Mouse (Mus musculus): ENCODE results near the gene Shld2. TPM values are rescaled to one million over a fixed set of nuclear protein-coding genes. Genes with fewer than 3 reads are reported as not detected.

The Shld2 gene
- polyA plus RNA-seq, 1 experiment from 2014 or later: 8.2 TPM

DNA sequence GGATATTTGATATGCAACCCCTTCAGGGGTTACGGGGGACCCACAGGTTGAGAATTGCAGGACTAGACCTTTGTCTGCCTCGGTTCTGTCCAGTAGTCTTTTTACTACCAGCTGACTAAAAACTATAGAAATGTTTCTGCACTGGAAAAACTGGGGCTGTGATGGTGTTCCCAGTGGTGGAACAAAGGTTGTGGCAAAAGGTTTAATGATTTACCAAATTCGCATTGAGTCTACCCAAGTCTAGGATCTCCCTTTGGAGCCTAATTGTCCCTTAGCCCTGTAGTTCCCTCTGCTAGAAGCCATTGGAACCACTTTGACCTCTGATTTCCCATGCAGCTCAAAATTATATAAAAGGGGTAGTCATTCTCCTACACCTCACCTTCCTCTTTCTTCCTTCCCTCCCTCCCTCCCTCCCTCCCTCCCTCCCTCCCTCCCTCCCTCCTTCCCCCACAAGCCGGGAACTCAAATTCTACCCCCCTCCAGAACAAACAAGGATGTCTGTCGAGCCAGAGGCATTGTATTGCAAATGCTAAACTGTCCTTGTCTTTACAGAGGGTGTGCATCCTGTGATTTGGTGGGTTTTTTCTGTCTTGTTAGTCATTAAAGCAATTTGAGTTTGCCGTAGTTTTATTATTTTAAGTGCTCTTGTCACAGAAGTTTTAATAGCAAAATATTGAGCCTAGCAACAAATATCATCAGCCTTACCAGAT lies 2.2 kb upstream of the Shld2 start:
- DNase-seq (ENCODE audit: low spot score) (no peak), ATAC-seq (ENCODE audit: low FRiP score) (no peak)
- 14% methylated on average over 5 of the region's 6 CpGs for WGBS

DNA sequence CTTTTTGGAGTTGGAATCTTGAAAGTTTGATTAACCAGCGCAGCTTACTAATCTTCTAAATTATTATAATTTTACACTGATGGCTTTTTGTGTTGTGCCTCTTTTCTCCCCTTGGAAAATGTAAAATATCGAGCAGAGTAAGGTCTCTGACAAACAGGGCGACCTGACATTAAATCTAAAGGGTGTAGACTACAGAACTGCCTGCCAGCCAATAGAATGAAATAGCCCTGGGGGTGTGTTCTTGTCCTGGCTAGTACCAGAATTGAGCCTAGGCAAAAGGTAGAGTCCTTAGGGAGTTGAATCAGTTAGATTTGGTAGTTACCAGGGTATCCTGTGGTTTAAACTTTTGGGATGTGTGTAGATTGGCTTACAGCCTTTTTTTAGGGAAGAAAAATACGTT lies 1.4 kb upstream of the Shld2 start:
- Histone ChIP-seq H3K4me2 (replicated peaks) (peak overlapping the region; percentile 91), H3K27me3 (ENCODE audit: control insufficient read depth, insufficient read depth, low read length) (no peaks in the 10 kb centered on the region), H3K27ac (peak overlapping the region; percentile 95), H3K9me3 (ENCODE audit: control insufficient read depth, low read length) (no peaks in the 10 kb centered on the region), H3K4me1 (replicated peaks; ENCODE audit: control insufficient read depth, insufficient read depth, low read length) (peaks cover 31% of the 10 kb centered on the region), H3K9ac (peak overlapping the region; percentile 96), H3K36me3 (replicated peaks; ENCODE audit: control insufficient read depth, insufficient read depth) (no peaks in the 10 kb centered on the region), H3K4me3 (replicated peaks; ENCODE audit: low read length) (peak overlapping the region; percentile 99)
- WGBS: 4% methylated on average over 4 of the region's 4 CpGs
- ATAC-seq (ENCODE audit: low FRiP score): no peak
- peak; percentile 48 for DNase-seq (ENCODE audit: low spot score)

More for the DNA sequence above, 2.2 kb upstream of the Shld2 start:
- peak overlapping the region; percentile 91 for H3K4me2 ChIP-seq (replicated peaks)
- H3K27me3 ChIP-seq (ENCODE audit: control insufficient read depth, insufficient read depth, low read length): no peaks in the 10 kb centered on the region
- H3K4me1 ChIP-seq (replicated peaks; ENCODE audit: control insufficient read depth, insufficient read depth, low read length): peaks cover 31% of the 10 kb centered on the region
- 0 out of 2 replicates have a peak, but pooled peaks cover 4% of the 10 kb centered on the region for H3K36me3 ChIP-seq (replicated peaks; ENCODE audit: control insufficient read depth, insufficient read depth)
- no peaks in the 10 kb centered on the region for H3K9me3 ChIP-seq (ENCODE audit: control insufficient read depth, low read length)
- peak overlapping the region; percentile 99 for H3K4me3 ChIP-seq (replicated peaks; ENCODE audit: low read length)
- 0 out of 2 replicates have a peak overlapping the region, but pooled peaks have one; percentile 32 for H3K27ac ChIP-seq
- H3K9ac ChIP-seq: peak overlapping the region; percentile 96

DNA sequence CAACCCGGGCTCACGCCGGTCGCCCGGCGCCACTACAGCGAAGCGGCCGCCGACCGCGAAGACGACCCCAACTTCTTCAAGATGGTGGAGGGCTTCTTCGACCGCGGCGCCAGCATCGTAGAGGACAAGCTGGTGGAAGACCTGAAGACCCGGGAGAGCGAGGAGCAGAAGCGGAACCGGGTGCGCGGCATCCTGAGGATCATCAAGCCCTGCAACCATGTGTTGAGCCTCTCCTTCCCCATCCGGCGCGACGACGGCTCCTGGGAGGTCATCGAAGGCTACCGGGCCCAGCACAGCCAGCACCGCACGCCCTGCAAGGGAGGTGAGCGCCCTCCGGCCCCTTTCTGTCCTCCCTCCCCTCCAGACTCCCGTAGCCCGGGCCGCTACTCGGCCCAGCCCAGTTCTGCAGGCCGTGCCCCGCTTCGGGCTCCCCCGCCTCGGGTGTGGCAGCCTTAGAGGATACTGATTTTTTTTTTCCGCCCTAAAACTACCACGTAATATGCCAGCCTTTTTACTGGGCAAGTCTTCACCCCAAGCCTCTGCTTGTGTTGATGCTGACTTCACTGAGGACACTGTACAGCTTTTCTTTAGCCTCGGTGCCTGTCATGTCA lies 833 bp upstream of the Shld2 start:
- under 1% methylated on average over 37 of the region's 47 CpGs for WGBS
- Histone ChIP-seq H3K9ac (peak overlapping the region; percentile 96), H3K4me1 (replicated peaks; ENCODE audit: control insufficient read depth, insufficient read depth, low read length) (peaks cover 31% of the 10 kb centered on the region), H3K27ac (peak overlapping the region; percentile 95), H3K4me3 (replicated peaks; ENCODE audit: low read length) (peak overlapping the region; percentile 99), H3K9me3 (ENCODE audit: control insufficient read depth, low read length) (no peaks in the 10 kb centered on the region), H3K4me2 (replicated peaks) (peak overlapping the region; percentile 91), H3K36me3 (replicated peaks; ENCODE audit: control insufficient read depth, insufficient read depth) (no peaks in the 10 kb centered on the region), H3K27me3 (ENCODE audit: control insufficient read depth, insufficient read depth, low read length) (no peaks in the 10 kb centered on the region)
- ATAC-seq (ENCODE audit: low FRiP score) (peak; percentile 16), DNase-seq (ENCODE audit: low spot score) (peak; percentile 35)

DNA sequence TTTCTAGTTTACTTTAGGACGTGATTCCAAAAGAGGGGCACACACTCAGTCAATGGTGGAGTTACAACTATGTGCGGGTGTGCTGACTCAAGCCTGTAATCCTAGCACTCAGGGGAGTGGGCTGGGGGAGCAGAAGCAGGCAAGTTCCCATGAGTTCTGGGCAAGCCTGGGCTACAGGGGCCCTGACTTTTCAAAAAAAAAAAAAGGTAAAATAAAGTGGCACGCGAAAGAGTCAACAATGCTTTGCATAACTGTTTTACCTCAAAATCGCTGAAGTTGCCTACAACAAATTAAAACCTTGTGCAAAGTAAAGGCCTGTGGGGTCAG lies 423 bp downstream of the Shld2 start:
- no peaks in the 10 kb centered on the region for H3K9me3 ChIP-seq (ENCODE audit: control insufficient read depth, low read length)
- peak overlapping the region; percentile 91 for H3K4me2 ChIP-seq (replicated peaks)
- 13% methylated on average over 5 of the region's 5 CpGs for WGBS
- ATAC-seq (ENCODE audit: low FRiP score): no peak
- DNase-seq (ENCODE audit: low spot score): no peak
- H3K27me3 ChIP-seq (ENCODE audit: control insufficient read depth, insufficient read depth, low read length): no peaks in the 10 kb centered on the region
- H3K9ac ChIP-seq: peak overlapping the region; percentile 96
- peak overlapping the region; percentile 95 for H3K27ac ChIP-seq
- peak overlapping the region; percentile 99 for H3K4me3 ChIP-seq (replicated peaks; ENCODE audit: low read length)
- H3K36me3 ChIP-seq (replicated peaks; ENCODE audit: control insufficient read depth, insufficient read depth): no peaks in the 10 kb centered on the region
- H3K4me1 ChIP-seq (replicated peaks; ENCODE audit: control insufficient read depth, insufficient read depth, low read length): peaks cover 27% of the 10 kb centered on the region

DNA sequence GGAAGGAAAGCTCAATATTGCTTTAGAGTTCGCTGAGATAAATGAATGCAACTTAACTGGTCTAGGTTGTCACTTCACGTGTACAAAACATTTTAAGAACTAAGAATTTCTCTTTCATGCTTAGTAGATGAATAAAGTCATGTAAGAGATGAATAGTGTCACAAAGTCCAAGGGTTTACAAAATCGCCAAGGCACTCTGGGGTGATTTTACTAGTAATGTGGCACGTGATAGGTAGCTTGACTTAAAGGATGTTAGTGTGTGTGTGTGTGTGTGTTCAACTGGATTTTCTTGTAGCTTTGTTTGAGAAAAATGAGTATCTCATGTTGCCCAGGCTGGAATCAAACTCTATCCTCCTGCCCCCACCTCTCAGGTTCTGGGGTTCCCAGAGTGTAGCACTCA lies 1.0 kb downstream of the Shld2 start:
- Histone ChIP-seq H3K4me2 (replicated peaks) (no peak overlapping the region), H3K27ac (no peak overlapping the region), H3K27me3 (ENCODE audit: control insufficient read depth, insufficient read depth, low read length) (no peaks in the 10 kb centered on the region), H3K9me3 (ENCODE audit: control insufficient read depth, low read length) (no peaks in the 10 kb centered on the region), H3K4me1 (replicated peaks; ENCODE audit: control insufficient read depth, insufficient read depth, low read length) (peaks cover 24% of the 10 kb centered on the region), H3K36me3 (replicated peaks; ENCODE audit: control insufficient read depth, insufficient read depth) (no peaks in the 10 kb centered on the region), H3K4me3 (replicated peaks; ENCODE audit: low read length) (no peak overlapping the region), H3K9ac (no peak overlapping the region)
- ATAC-seq (ENCODE audit: low FRiP score): no peak
- 86% methylated on average over 4 of the region's 4 CpGs for WGBS
- DNase-seq (ENCODE audit: low spot score): no peak

DNA sequence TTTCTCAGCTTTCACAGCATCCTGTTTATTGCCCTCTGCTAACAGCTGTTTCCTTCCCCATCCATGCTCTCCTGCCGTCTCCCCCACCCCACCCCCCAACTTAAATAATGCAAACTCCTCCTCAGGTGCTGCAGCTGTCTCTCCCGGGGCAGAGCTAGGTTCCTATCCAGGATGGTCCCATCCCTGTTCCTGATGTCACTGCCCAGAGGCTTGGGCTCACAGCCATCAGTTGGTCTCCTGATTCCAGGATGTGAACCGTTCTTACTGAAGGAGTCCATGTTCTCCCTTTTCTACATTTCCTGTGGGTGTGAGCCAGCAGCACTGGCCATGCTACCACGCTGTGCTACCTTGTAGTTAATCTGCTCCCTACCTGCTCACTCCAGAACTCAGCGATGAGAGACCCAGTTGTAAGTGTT lies 7.0 kb downstream of the Shld2 start:
- Histone ChIP-seq H3K4me3 (replicated peaks; ENCODE audit: low read length) (no peak overlapping the region), H3K4me1 (replicated peaks; ENCODE audit: control insufficient read depth, insufficient read depth, low read length) (no peaks in the 10 kb centered on the region), H3K9ac (no peak overlapping the region), H3K27me3 (ENCODE audit: control insufficient read depth, insufficient read depth, low read length) (no peaks in the 10 kb centered on the region), H3K4me2 (replicated peaks) (no peak overlapping the region), H3K9me3 (ENCODE audit: control insufficient read depth, low read length) (no peaks in the 10 kb centered on the region), H3K36me3 (replicated peaks; ENCODE audit: control insufficient read depth, insufficient read depth) (no peaks in the 10 kb centered on the region), H3K27ac (no peak overlapping the region)
- ATAC-seq (ENCODE audit: low FRiP score) (no peak), DNase-seq (ENCODE audit: low spot score) (no peak)
- 43% methylated on average over 5 of the region's 5 CpGs for WGBS

DNA sequence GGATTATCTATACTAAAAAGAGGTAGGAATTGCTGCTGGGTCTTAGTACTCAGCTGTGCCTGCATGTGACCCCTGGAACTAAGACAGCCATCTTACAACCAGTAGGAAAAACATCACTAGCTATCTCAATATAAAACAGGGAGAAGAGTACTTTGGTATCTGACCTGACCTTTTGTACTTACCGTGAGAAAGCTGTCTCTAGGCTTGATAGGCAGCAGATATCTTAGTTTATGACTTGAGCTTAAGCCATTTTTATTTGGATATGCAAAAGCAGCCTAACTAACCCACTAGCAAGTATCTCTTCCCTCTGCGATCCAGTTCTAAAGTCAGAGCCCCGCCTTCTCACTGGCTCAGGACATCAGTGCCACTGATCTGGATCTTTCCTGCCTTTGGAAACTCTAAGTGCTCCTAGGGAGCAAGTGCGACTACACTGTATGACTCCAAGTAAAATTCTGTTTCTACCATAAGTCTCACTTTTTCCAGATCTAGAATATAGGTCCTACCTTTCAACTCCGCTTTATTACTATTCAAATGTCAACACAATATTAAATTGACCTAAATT lies 7.5 kb downstream of the Shld2 start:
- Histone ChIP-seq H3K36me3 (replicated peaks; ENCODE audit: control insufficient read depth, insufficient read depth) (no peaks in the 10 kb centered on the region), H3K4me3 (replicated peaks; ENCODE audit: low read length) (no peak overlapping the region), H3K27ac (no peak overlapping the region), H3K9me3 (ENCODE audit: control insufficient read depth, low read length) (no peaks in the 10 kb centered on the region), H3K4me2 (replicated peaks) (no peak overlapping the region), H3K27me3 (ENCODE audit: control insufficient read depth, insufficient read depth, low read length) (no peaks in the 10 kb centered on the region), H3K9ac (no peak overlapping the region), H3K4me1 (replicated peaks; ENCODE audit: control insufficient read depth, insufficient read depth, low read length) (no peaks in the 10 kb centered on the region)
- WGBS: 85% methylated on average over 5 of the region's 5 CpGs
- no peak for DNase-seq (ENCODE audit: low spot score)
- no peak for ATAC-seq (ENCODE audit: low FRiP score)

DNA sequence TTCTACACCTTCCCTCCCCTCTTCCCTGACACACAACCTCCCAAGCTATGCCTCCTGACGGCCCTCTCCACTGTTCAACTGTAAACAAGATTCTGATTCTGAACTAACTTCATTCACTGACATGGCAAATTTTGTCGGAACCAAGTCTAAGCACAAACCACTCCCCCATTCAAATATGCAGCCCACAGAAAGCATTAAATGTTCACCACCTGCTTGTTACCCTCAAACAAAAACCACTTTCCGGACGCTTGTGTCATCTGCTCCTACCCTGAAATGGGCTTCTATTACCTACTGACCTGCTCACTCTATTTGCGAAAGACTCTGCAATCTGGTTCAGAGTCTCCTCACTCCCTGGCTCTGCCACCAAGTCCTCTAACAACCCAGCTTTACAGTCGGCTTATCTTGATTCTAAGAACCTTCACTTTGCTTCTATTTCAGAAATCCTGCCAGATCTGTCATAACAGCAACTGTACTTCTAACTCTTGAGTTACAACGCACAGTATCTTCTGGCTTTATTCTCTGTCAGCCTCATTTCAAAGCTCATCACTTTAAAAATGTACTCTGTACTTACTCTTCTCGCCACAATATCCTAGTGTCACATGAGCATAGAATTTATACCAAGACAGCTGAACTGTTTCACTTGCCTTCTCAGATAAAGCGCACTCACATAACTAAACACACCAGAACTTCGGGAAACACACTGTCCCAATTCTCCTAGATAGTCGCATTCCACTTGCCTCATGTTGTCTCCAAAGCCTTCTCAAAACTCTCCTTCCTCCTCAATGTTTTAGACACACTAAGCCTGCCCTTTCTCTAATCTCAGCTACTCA lies 11.2 kb downstream of the Shld2 start:
- 84% methylated on average over 11 of the region's 11 CpGs for WGBS
- H3K9me3 ChIP-seq (ENCODE audit: control insufficient read depth, low read length): no peaks in the 10 kb centered on the region
- no peaks in the 10 kb centered on the region for H3K36me3 ChIP-seq (replicated peaks; ENCODE audit: control insufficient read depth, insufficient read depth)
- DNase-seq (ENCODE audit: low spot score) (no peak), ATAC-seq (ENCODE audit: low FRiP score) (no peak)
- H3K9ac ChIP-seq: no peak overlapping the region
- H3K4me3 ChIP-seq (replicated peaks; ENCODE audit: low read length): no peak overlapping the region
- no peak overlapping the region for H3K27ac ChIP-seq
- H3K27me3 ChIP-seq (ENCODE audit: control insufficient read depth, insufficient read depth, low read length): no peaks in the 10 kb centered on the region
- no peak overlapping the region for H3K4me2 ChIP-seq (replicated peaks)
- no peaks in the 10 kb centered on the region for H3K4me1 ChIP-seq (replicated peaks; ENCODE audit: control insufficient read depth, insufficient read depth, low read length)

DNA sequence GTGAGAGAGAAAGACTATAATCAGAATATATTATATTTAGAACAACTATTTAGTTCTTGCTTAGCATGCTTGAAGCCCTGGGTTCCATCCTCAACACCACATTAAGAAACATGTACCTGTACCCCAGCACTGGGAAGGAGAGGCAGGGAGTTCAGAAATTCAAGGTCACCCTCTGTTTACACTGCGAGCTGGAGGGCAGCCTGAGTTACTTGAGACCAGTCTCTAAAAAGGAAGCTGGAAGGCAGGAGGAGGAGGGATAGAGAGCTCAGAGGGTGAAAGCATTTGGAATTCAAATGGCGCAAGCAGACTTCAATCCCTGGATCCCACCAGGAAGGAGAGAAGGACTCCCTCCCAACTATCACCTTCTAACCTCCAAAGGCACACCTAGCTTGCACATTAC lies 12.7 kb downstream of the Shld2 start:
- WGBS: 52% methylated on average over 2 of the region's 2 CpGs
- DNase-seq (ENCODE audit: low spot score) (no peak), ATAC-seq (ENCODE audit: low FRiP score) (no peak)
- Histone ChIP-seq H3K27ac (no peak overlapping the region), H3K36me3 (replicated peaks; ENCODE audit: control insufficient read depth, insufficient read depth) (no peaks in the 10 kb centered on the region), H3K9ac (no peak overlapping the region), H3K4me3 (replicated peaks; ENCODE audit: low read length) (no peak overlapping the region), H3K4me2 (replicated peaks) (no peak overlapping the region), H3K27me3 (ENCODE audit: control insufficient read depth, insufficient read depth, low read length) (no peaks in the 10 kb centered on the region), H3K4me1 (replicated peaks; ENCODE audit: control insufficient read depth, insufficient read depth, low read length) (no peaks in the 10 kb centered on the region), H3K9me3 (ENCODE audit: control insufficient read depth, low read length) (no peaks in the 10 kb centered on the region)
